Mouse (Mus musculus) adrenal gland, postnatal 36 days (tissue): ENCODE measurements at regions not wholly inside any gene's neighbourhood (a gene's known extent, or its start where the extent isn't known, plus 50 kb on each side); places are given as distances from the start of the nearest gene placed in this dataset.
"Not testable (repeated sequence)": the region's sequence is repeated elsewhere in the genome, so short reads cannot be mapped to it uniquely, and the experiment has no call there.

ENCODE experiments used
- DNase-seq, 2 experiments: peaks; one replicate each; pipeline ENCODE4 v3.0.0; 2021; ENCODE audit warnings: mixed read lengths in 1 of 2

- not testable (repeated sequence) for DNase-seq
Observed at GRCm38 (mm10) chr16:3334355-3334754, 256.5 kb upstream of the Olfr161 start.

- DNase-seq = not testable (repeated sequence)
Observed at GRCm38 (mm10) chr16:3343372-3343771, 247.5 kb upstream of the Olfr161 start.

GRCm38 (mm10) chr16:3344725-3345380 lies 246.0 kb upstream of the Olfr161 start:
- not testable (repeated sequence) for DNase-seq

DNA sequence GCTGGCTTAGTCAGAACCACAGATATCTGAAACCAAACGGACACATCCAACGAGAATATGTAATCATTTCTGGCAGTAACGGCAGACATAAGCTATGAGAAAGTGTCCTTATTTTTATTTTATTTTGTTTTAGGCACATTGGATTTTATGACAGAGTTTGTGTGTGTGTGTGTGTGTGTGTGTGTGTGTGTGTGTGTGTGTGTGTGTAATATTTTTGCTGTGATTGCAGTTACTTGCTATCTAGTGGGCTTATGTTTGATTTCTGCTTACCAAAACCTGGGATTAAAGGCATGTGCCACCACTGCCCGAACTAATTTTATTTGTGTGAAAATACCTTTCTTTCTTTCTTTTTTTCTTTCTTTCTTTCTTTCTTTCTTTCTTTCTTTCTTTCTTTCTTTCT lies 241.5 kb upstream of the Olfr161 start:
- not testable (repeated sequence) for DNase-seq

- not testable (repeated sequence) for DNase-seq
Observed at GRCm38 (mm10) chr16:3349850-3350547, 240.8 kb upstream of the Olfr161 start.

DNA sequence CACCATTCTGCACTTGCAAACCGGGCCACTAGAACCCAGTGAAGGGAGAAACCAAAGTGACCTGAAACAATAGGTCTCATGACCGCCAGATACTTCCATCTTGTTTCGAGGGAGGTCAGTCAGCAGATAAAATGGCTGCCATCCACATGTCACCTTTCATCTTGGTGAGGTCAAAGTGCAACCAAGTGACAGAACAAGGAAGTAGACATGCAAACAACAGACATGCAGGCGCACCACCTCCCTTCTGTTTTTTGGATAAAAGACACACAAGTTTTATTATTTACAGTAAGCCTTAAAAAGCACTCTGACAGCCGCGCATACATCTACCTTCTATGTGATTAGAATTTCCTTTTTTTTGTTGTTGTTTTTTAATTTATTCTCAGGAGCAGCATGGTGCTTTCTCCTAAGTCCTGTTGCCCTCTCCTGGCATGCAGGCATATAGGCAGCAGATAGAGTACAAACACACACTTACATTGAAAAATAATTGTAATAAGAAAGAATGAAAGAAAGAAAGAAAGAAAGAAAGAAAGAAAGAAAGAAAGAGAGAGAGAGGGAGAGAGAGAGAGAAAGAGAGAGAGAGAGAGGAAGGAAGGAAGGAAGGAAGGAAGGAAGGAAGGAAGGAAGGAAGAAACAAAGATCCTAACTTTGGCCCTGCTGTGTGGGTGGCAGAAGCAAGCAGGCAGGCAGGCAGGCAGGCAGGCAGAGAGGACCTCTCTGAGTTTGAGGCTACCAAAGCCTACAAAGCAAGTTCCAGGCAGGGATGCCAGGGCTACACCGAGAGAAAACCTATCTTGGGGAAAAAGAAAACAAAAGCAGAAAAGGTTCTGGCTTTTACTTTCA lies 240.0 kb upstream of the Olfr161 start:
- DNase-seq = not testable (repeated sequence)

DNA sequence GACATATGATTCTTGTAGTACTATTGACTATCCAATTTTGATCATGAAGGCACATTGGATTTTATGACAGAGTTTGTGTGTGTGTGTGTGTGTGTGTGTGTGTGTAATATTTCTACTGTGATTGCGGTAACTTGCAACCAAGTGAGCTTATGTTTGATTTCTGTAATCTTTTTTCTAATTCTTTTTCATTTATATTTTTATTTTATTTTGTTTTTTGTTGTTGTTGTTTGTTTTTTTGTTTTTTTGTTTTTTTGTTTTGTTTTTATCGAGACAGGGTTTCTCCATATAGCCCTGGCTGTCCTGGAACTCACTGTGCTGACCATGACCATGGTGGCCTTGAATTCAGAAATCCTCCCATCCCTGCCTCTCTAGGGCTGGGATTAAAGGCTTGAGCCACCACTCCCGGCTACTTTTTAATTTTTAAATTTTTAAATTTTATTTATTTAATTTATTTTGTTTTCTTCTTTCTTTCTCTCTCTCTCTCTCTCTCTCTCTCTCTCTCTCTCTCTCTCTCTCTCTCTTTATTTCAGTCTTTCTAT lies 239.3 kb upstream of the Olfr161 start:
- DNase-seq = peak in 1 of 2 experiments; percentile 30
